Mouse (Mus musculus) hindbrain, embryonic 13.5 days (tissue): ENCODE results near the gene Tmem203. TPM values are rescaled to one million over a fixed set of nuclear protein-coding genes. Genes with fewer than 3 reads are reported as not detected.

Source experiments
- ATAC-seq: fragments of 200-750 bp; cut with Nextera tagmentation; 2 replicates; pipeline ENCODE4 v1.8.0; 2017; ENCODE audit warnings: moderate TSS enrichment; ENCODE audit not compliant: low FRiP score
- H3K27ac ChIP-seq: fragments of 300-500 bp; sonication (generic); 2 replicates; pipeline ENCODE4 v1.5.1; 2015; ENCODE audit warnings: inconsistent platforms, mild to moderate bottlenecking, moderate library complexity
- H3K27me3 ChIP-seq: fragments of 300-500 bp; sonication (generic); 2 replicates; pipeline ENCODE4 v1.6.1; 2015; ENCODE audit warnings: mild to moderate bottlenecking, inconsistent platforms
- H3K36me3 ChIP-seq: fragments of 300-500 bp; sonication (generic); 2 replicates; pipeline ENCODE4 v1.6.1; 2015; ENCODE audit warnings: mild to moderate bottlenecking, inconsistent platforms
- H3K4me1 ChIP-seq: fragments of 300-500 bp; sonication (generic); replicated peaks from 2 replicates; pipeline ENCODE4 v1.6.1; 2015; ENCODE audit warnings: inconsistent platforms
- H3K4me2 ChIP-seq: fragments of 300-500 bp; sonication (generic); 2 replicates; pipeline ENCODE4 v1.6.1; 2015; ENCODE audit warnings: inconsistent platforms, mild to moderate bottlenecking, moderate library complexity
- H3K4me3 ChIP-seq: fragments of 300-500 bp; sonication (generic); 2 replicates; pipeline ENCODE4 v1.5.1; 2015; ENCODE audit warnings: mild to moderate bottlenecking, inconsistent platforms
- H3K9ac ChIP-seq: fragments of 300-500 bp; sonication (generic); 2 replicates; pipeline ENCODE4 v1.6.1; 2015; ENCODE audit warnings: mild to moderate bottlenecking, inconsistent platforms
- H3K9me3 ChIP-seq: fragments of 300-500 bp; sonication (generic); 2 replicates; pipeline ENCODE4 v1.6.1; 2016; ENCODE audit warnings: inconsistent platforms
- WGBS: fragments of 180-500 bp; shearing (Covaris S2); methylation state at CpG from one replicate; pipeline ENCODE4 v1.1.7; 2015; 5-methylcytosine and 5-hydroxymethylcytosine counted together
- polyA plus RNA-seq: library from polyadenylated mRNA; unstranded; fragments of >200 nt; fragmentation: Nextera tagmentation; extraction: Ambion mirVana; gene quantifications from 2 replicates; pipeline ENCODE4 v1.2.1, GENCODE M21; 2015

Tmem203 gene
- polyA plus RNA-seq = 18.6 and 20.9 TPM in 2 replicates

DNA sequence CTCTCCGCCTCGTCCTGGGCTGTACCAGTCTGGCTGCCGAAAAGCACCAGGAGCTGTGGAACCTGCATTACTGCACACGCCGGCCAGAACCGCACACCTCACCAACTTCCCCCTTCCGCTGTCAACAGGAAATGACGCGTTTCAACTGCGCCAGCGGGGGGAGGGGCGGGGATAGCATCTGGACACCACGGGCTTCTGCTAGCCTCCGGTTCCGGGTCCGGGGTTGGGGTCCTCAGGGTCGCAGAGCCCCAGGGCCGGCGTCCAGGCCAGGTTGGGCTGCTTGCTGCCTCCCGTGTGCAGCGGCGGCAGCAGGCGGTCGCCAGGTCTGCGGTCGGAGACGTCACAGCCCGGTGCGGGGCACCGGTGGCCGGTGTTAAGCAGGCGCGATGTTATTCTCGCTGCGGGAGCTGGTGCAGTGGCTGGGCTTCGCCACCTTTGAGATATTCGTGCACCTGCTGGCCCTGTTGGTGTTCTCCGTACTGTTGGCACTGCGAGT, at the start of gene Tmem203:
Gene Tmem203 (plus strand): TSS at position 156 of the 496 bp plus-strand sequence.
- Histone ChIP-seq H3K27ac (peak within 1 kb of the TSS; percentile 84), H3K36me3 (peaks cover 29% of the 10 kb centered on the region), H3K27me3 (no peaks in the 10 kb centered on the region), H3K9ac (peak within 1 kb of the TSS; percentile 85), H3K4me3 (peak within 1 kb of the TSS; percentile 95), H3K4me1 (peaks cover 27% of the 10 kb centered on the region), H3K4me2 (peak within 1 kb of the TSS; percentile 99), H3K9me3 (no peaks in the 10 kb centered on the region)
- WGBS = 0% methylated on average over 39 of the region's 39 CpGs
- peak; percentile 90 for ATAC-seq

DNA sequence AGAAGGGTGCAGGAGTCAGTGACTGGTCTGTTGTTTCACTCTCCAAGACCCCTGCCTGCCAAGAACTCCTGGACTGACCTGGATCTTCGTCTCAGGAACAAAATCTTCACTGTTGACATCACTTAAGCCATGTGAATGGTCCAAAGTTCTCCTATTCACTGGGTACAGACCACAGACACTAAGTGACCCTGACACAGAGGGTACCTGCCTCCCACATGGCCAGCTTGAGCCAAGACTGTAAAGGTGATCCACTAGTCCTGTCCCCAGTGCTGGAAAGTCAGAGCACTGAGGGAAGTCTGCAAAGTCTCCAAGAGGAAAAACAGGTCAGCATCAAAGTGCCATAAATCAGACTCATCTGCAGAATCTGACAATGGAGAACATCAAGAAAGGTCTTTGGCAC, 47.6 kb upstream of the Tmem203 start:
- ATAC-seq = no peak
- peaks cover 58% of the 10 kb centered on the region for H3K36me3 ChIP-seq

DNA sequence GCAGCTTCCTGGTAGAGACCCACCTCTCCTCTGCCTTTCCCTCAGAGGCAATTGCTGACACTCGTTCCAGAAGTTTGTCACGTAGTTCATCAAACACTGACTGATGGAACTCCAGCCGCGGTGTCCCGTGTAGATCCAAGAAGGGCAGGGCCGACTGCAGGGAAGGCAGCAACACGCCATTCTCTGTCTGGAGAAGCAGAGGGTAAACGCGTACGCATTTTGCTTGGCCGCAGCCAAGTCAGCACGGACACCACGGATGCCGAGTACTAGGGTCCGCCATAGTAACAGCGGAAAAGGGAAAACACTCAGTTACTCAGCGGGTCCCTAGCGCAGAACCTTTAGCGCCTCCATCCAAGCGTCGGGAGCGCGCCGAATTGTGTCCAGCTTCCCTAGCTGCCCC, 44.6 kb upstream of the Tmem203 start:
- peak overlapping the region; percentile 91 for H3K9ac ChIP-seq
- peak overlapping the region; percentile 94 for H3K27ac ChIP-seq
- H3K27me3 ChIP-seq = peaks cover 20% of the 10 kb centered on the region; the same call in 1 of the 2 replicates
- WGBS = under 1% methylated on average over 24 of the region's 24 CpGs
- peaks cover 27% of the 10 kb centered on the region for H3K36me3 ChIP-seq
- H3K4me1 ChIP-seq = peaks cover 42% of the 10 kb centered on the region
- no peaks in the 10 kb centered on the region for H3K9me3 ChIP-seq
- H3K4me3 ChIP-seq = peak overlapping the region; percentile 90
- ATAC-seq = peak; percentile 41
- peak overlapping the region; percentile 82 for H3K4me2 ChIP-seq

More for the DNA sequence above, 47.6 kb upstream of the Tmem203 start:
- H3K4me2 ChIP-seq = no peak overlapping the region
- H3K4me3 ChIP-seq = no peak overlapping the region
- H3K27me3 ChIP-seq = no peaks in the 10 kb centered on the region
- 92% methylated on average over 1 of the region's 1 CpGs for WGBS
- H3K9ac ChIP-seq = no peak overlapping the region; the same call in 1 of the 2 replicates
- H3K9me3 ChIP-seq = no peaks in the 10 kb centered on the region
- no peak overlapping the region for H3K27ac ChIP-seq
- H3K4me1 ChIP-seq = peaks cover 42% of the 10 kb centered on the region

DNA sequence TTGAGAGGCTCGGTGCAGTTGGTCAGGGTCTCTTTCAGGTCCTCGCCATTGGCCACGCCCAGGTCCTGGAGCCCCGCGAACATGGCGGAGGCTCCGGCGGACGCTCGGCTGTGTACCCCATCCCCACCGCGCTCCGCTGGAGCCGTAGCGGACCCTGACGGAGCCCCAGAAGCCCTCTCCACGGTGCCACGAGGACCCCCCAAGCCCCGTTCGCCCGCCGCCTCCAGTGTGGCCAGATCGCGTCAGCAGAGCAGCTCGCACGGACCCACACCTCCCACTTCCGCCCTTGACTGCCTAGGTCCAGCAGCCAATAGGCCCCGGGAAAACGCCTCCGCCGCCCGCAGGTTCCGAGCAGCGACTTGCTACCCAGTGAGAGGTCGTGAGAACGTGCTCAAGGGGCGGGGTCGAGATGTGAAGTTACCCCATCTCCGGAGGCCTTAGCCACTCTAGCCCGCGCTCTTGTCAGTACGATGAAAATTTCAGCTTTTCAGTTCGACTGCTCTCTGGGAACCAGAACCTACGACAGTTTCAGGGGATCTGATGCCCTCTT, 44.0 kb upstream of the Tmem203 start, which contains the start of gene Nelfb:
Gene Nelfb (minus strand): TSS at position 369 of the 550 bp plus-strand sequence.
- Histone ChIP-seq H3K4me1 (peaks cover 42% of the 10 kb centered on the region), H3K27ac (peak within 1 kb of the TSS; percentile 94), H3K9ac (peak within 1 kb of the TSS; percentile 91), H3K36me3 (peaks cover 22% of the 10 kb centered on the region), H3K27me3 (peaks cover 20% of the 10 kb centered on the region; the same call in 1 of the 2 replicates), H3K4me3 (peak within 1 kb of the TSS; percentile 90), H3K4me2 (peak within 1 kb of the TSS; percentile 82), H3K9me3 (no peaks in the 10 kb centered on the region)
- peak; percentile 88 for ATAC-seq
- WGBS = under 1% methylated on average over 44 of the region's 44 CpGs

DNA sequence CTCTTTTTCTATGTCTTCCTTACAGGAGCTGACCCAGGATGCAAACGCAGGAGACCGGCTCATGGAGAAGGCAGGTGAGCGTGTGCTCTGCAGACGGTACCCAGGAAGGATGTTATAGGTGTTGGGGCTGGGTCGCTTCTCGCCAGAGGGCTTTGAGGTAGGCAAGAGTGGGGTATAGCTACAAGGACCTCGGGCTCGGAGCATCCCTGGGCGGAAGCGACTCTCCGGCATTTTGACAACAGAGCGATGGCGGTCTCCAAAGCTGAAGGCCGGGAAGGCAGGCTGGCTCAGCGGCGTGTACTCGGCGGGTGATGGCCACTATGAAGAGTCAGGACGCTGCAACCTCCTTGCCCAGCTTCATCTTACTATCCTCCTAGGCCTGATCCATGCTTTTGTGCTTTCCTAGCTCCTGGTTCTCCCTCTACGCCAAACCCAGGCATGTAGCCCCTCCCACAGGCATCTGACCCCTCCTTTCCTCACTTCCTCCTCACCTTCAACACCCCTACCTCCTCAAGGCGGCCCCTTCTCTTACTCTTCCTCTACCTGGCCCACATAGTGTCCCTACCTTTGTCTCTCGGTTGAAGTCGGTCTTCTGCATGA, 41.9 kb upstream of the Tmem203 start:
- H3K4me3 ChIP-seq = no peak overlapping the region
- peaks cover 20% of the 10 kb centered on the region; the same call in 1 of the 2 replicates for H3K27me3 ChIP-seq
- WGBS = 75% methylated on average over 23 of the region's 23 CpGs
- no peak overlapping the region for H3K27ac ChIP-seq
- H3K9me3 ChIP-seq = no peaks in the 10 kb centered on the region
- peaks cover 3% of the 10 kb centered on the region; the same call in 1 of the 2 replicates for H3K36me3 ChIP-seq
- H3K4me1 ChIP-seq = peaks cover 28% of the 10 kb centered on the region
- no peak for ATAC-seq
- no peak overlapping the region for H3K9ac ChIP-seq
- no peak overlapping the region for H3K4me2 ChIP-seq

DNA sequence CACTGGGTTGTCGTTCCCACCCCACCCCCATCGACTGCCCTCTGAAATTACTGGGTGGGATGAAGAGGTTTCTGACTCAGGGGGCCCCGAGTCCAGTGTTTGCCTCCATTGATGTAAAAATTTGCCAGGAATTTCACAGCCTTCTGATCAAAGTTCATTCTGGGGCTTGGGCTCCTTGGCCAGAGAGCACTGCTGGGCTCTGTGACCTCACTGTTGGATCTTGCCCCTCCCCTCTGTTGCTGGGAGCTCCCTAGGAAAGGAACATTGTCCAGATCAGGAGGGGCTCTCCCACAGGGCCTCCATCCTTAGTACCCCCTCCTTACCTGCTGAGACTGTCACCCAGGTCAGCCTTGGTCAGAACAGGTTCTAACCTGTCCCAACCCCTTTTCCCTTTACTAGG, 40.8 kb upstream of the Tmem203 start, which contains the start of gene Stpg3:
Gene Stpg3 (minus strand): TSS at position 194 of the 400 bp plus-strand sequence.
- H3K4me3 ChIP-seq = no peak within 1 kb of the TSS
- H3K27ac ChIP-seq = no peak within 1 kb of the TSS
- peaks cover 19% of the 10 kb centered on the region for H3K4me1 ChIP-seq
- peaks cover 20% of the 10 kb centered on the region; the same call in 1 of the 2 replicates for H3K27me3 ChIP-seq
- no peaks in the 10 kb centered on the region for H3K36me3 ChIP-seq
- H3K9me3 ChIP-seq = no peaks in the 10 kb centered on the region
- no peak for ATAC-seq
- H3K9ac ChIP-seq = no peak within 1 kb of the TSS
- WGBS = 72% methylated on average over 3 of the region's 3 CpGs
- H3K4me2 ChIP-seq = no peak within 1 kb of the TSS

DNA sequence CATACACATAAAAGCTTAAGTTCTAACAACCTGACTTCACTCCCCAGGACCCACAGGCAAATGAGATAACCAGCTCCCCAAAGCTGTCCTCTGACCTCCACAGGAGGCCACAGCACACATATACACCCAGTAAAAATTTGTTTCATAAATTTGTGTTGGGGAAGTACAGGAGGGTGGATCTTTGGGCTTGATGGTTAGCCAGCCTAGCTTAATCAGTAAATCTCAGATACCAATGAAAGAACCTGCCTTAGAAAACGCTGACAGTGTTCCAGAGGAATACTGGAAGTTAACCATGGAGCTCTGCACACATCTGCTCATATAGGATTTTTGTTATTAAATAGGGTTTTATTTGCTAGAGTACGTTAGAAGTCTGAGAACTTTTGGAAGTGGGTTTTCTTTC, 37.6 kb upstream of the Tmem203 start:
- Histone ChIP-seq H3K27me3 (peaks cover 20% of the 10 kb centered on the region; the same call in 1 of the 2 replicates), H3K4me2 (no peak overlapping the region), H3K27ac (no peak overlapping the region), H3K4me1 (no peaks in the 10 kb centered on the region), H3K9ac (no peak overlapping the region), H3K4me3 (no peak overlapping the region), H3K9me3 (no peaks in the 10 kb centered on the region), H3K36me3 (peaks cover 9% of the 10 kb centered on the region)
- ATAC-seq = no peak
- WGBS = 73% methylated on average over 2 of the region's 2 CpGs

DNA sequence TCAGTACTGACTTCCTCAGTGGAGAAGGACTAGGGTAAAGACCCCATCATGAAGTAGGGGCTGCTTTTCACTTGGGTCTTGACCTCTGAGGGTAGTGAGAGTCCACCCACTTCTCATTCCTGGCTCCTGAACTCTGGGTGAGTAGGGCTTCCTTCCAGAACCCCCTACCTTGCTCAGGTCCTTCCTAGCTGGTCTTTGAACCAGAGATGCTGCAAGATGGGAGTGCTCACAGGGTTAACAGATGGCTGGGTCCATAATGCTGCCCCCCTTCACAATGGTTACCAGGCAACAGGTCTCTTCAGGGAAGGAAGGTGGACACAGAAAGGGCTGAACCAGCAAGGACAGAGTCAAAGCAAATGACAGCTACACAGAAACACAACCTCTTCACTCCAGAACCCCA, 36.8 kb upstream of the Tmem203 start, which contains the start of gene Fam166a:
Gene Fam166a (plus strand): TSS at position 301 of the 400 bp plus-strand sequence.
- Histone ChIP-seq H3K27me3 (peaks cover 14% of the 10 kb centered on the region; the same call in 1 of the 2 replicates), H3K4me1 (peaks cover 4% of the 10 kb centered on the region), H3K9me3 (no peaks in the 10 kb centered on the region), H3K27ac (no peak within 1 kb of the TSS), H3K4me2 (no peak within 1 kb of the TSS), H3K36me3 (peaks cover 9% of the 10 kb centered on the region), H3K4me3 (no peak within 1 kb of the TSS), H3K9ac (no peak within 1 kb of the TSS)
- ATAC-seq = no peak

DNA sequence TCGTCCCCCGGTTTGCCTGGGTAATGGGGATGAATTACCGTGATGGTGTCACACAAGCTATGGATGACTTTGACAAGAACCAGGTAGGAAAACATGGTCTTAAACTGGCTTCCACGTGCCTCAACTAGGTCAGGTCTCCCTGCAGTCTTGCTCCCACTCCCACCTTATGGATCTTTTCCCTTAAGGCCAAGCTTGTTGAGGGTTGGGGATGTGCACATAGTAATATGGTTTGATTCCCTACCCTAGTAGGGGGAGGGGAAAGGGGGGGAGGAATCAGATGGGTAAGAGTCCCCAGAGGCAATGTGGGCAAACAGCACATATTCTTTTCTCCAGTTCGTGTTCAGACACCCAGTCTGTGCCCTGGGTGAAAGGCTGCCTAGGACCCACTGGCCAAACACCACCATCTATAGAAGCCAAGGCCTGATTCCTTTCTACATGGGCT, 33.9 kb upstream of the Tmem203 start:
- WGBS = 72% methylated on average over 5 of the region's 5 CpGs
- H3K9me3 ChIP-seq = no peaks in the 10 kb centered on the region
- H3K9ac ChIP-seq = no peak overlapping the region
- H3K27ac ChIP-seq = no peak overlapping the region
- no peak overlapping the region for H3K4me3 ChIP-seq
- H3K27me3 ChIP-seq = no peaks in the 10 kb centered on the region
- H3K4me1 ChIP-seq = peaks cover 17% of the 10 kb centered on the region
- no peak for ATAC-seq
- no peak overlapping the region for H3K4me2 ChIP-seq
- H3K36me3 ChIP-seq = peaks cover 9% of the 10 kb centered on the region

DNA sequence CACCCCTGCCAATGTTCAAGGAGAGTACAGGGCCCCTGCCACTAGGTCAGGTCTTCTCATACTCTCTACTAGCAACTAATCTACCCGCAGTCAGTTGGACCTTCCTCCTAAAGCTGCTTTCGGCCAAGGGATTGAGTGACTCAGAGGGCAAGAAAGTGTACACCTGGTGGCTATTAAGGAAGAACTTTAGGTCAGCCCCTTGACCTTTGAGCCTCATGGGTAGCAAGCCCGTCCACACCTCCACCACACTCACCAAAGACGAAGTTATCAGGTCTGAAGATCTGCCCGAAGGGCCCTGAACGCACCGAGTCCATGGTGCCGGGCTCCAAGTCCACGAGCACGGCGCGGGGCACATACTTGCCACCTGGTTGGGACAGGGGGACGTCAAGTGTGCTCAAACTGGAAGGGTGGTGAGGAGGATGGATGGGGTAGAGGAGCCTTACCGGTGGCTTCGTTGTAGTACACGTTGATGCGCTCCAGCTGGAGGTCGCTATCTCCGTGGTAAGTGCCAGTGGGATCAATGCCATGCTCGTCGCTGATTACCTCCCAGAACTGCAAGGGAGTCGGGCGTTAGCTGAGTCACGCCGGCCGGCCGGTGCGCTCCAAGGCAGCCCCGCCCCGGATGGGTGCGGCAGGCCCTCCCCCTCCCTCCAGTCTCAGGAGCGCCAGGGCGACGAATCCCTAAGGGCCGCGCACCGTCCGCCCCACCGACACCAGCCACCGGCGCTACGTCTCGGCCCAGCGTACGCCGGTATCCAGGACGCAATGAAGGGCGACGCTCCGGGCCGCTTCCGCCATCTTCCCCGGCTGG, 31.4 kb upstream of the Tmem203 start:
- whole genome bisulfite sequencing = 3% methylated on average over 40 of the region's 53 CpGs
- no peaks in the 10 kb centered on the region for H3K9me3 ChIP-seq
- H3K27me3 ChIP-seq = no peaks in the 10 kb centered on the region
- ATAC-seq = no peak; the same call in 1 of the 2 replicates
- peak overlapping the region; percentile 90 for H3K9ac ChIP-seq
- H3K27ac ChIP-seq = peak overlapping the region; percentile 94
- peaks cover 9% of the 10 kb centered on the region for H3K36me3 ChIP-seq
- H3K4me1 ChIP-seq = peaks cover 22% of the 10 kb centered on the region
- H3K4me3 ChIP-seq = peak overlapping the region; percentile 88
- peak overlapping the region; percentile 92 for H3K4me2 ChIP-seq

DNA sequence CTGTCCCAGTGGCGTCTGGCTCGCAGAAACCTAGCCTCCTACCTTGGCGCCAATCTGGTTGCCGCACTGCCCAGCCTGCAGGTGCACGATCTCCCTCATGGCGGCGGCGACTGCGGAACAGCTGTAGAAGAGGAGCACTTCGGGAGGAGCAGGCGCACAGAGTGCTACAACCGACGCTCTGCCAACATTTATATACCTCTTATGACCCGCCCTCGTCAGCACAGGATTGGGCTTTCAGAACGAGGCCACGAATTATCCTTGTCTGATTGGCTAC, 30.8 kb upstream of the Tmem203 start, which contains the start of gene Tubb4b:
Gene Tubb4b (minus strand): TSS at position 211 of the 274 bp plus-strand sequence.
- Histone ChIP-seq H3K27me3 (no peaks in the 10 kb centered on the region), H3K27ac (peak within 1 kb of the TSS; percentile 97), H3K4me3 (peak within 1 kb of the TSS; percentile 88), H3K9ac (peak within 1 kb of the TSS; percentile 90), H3K9me3 (no peaks in the 10 kb centered on the region), H3K36me3 (peaks cover 9% of the 10 kb centered on the region), H3K4me2 (peak within 1 kb of the TSS; percentile 92), H3K4me1 (peaks cover 25% of the 10 kb centered on the region)
- ATAC-seq = no peak
- under 1% methylated on average over 17 of the region's 17 CpGs for WGBS
